16 mouse cellular contexts compared by ENCODE assay signal in genomic region chr9:32029001-32029400, GRCm38 (mm10).
"Had no signal": no experiment of that assay in that cellular context is flagged by ENCODE, and none has a peak within 500 bp of the region (broad histone marks: within the 10 kb centered on the region; RNA-seq: fewer than 3 reads in every experiment).

No protein-coding gene starts in this region.

- H3K36me3 ChIP-seq: midbrain, embryonic 10.5 days; midbrain, embryonic 12.5 days; midbrain, embryonic 15.5 days; neural tube, embryonic 12.5 days had no signal

- H3K9me3 ChIP-seq: midbrain, embryonic 10.5 days; midbrain, embryonic 12.5 days; midbrain, embryonic 15.5 days; neural tube, embryonic 12.5 days had no signal

- ATAC-seq: midbrain, embryonic 15.5 days had no signal

- H3K4me3 ChIP-seq: midbrain, embryonic 10.5 days; midbrain, embryonic 12.5 days; midbrain, embryonic 15.5 days; neural tube, embryonic 12.5 days had no signal

- H3K9ac ChIP-seq: lung, embryonic 14.5 days; midbrain, embryonic 12.5 days; midbrain, embryonic 15.5 days; neural tube, embryonic 12.5 days had no signal

- H3K4me2 ChIP-seq: lung, embryonic 14.5 days; midbrain, embryonic 12.5 days; midbrain, embryonic 15.5 days; neural tube, embryonic 12.5 days had no signal

- DNase-seq: lung, adult 18-20 months; lung, embryonic 14.5 days; lung, postnatal 10 days; lung, postnatal 4 days; retina, postnatal 1 day; right cerebral cortex, adult 18-20 months; right cerebral cortex, postnatal 25 days; right cerebral cortex, postnatal 4 days; spleen, adult 18-20 months; thymus, adult 18-20 months; thymus, postnatal 14 days; thymus, postnatal 36 days had no signal

- H3K27me3 ChIP-seq: midbrain, embryonic 12.5 days; midbrain, embryonic 15.5 days; neural tube, embryonic 12.5 days had no signal

- H3K27ac ChIP-seq: midbrain, embryonic 10.5 days; midbrain, embryonic 12.5 days; midbrain, embryonic 15.5 days; neural tube, embryonic 12.5 days had no signal
